Mouse (Mus musculus): Measurements from ENCODE around the gene Abhd14a.

- TF ChIP-seq CTCF (IDR thresholded peaks at IDR 0.05 in 2 of 3, conservative IDR thresholded peaks at IDR 0.05 in 1 of 3; ENCODE audit: control insufficient read depth in 1 of 3, insufficient read depth in 1 of 3, low read depth in 2 of 3, low read length in 3 of 3, poor library complexity in 1 of 3, severe bottlenecking in 1 of 3), result no peak
- TF ChIP-seq MAFK (IDR thresholded peaks at IDR 0.05; ENCODE audit: borderline replicate concordance, low read depth, low read length), result no peak
- TF ChIP-seq SIN3A (IDR thresholded peaks at IDR 0.05; ENCODE audit: low read length), result no peak
- TF ChIP-seq POLR2A (IDR thresholded peaks at IDR 0.05; ENCODE audit: control insufficient read depth in 1 of 2, insufficient read depth in 1 of 2, low read depth in 1 of 2, low read length in 2 of 2, poor library complexity in 1 of 2), result no peak
- TF ChIP-seq NRF1 (IDR thresholded peaks at IDR 0.05; ENCODE audit: insufficient read depth, low read depth, low read length, poor library complexity, severe bottlenecking), result no peak
- no peak for TF ChIP-seq CHD2 (IDR thresholded peaks at IDR 0.05; ENCODE audit: low read length)
- TF ChIP-seq CHD1 (IDR thresholded peaks at IDR 0.05; ENCODE audit: low read depth, low read length), result no peak
- TF ChIP-seq GABPA (IDR thresholded peaks at IDR 0.05; ENCODE audit: low read depth, low read length), result no peak
- no peak for TF ChIP-seq E2F4 (IDR thresholded peaks at IDR 0.05; ENCODE audit: borderline replicate concordance, low read depth, low read length)
- no peak for TF ChIP-seq EP300 (IDR thresholded peaks at IDR 0.05; ENCODE audit: low read depth in 1 of 2, low read length in 2 of 2)
- no peak for TF ChIP-seq RAD21 (IDR thresholded peaks at IDR 0.05; ENCODE audit: low read depth, low read length)
- no peak for TF ChIP-seq RCOR1 (IDR thresholded peaks at IDR 0.05; ENCODE audit: low read depth, low read length)
- TF ChIP-seq ETS1 (IDR thresholded peaks at IDR 0.05; ENCODE audit: low read depth, low read length), result no peak
These were observed 25.7 kb upstream of the Abhd14a start for GRCm38 (mm10) chr9:106473081-106473752.

Measured in MEL (cell line).